Mouse (Mus musculus): ENCODE measurements at regions not wholly inside any gene's neighbourhood (a gene's known extent, or its start where the extent isn't known, plus 50 kb on each side); places are given as distances from the start of the nearest gene placed in this dataset.
A peak's percentile ranks its signal among the peaks of the same experiment; 100 is the strongest.
"Not testable (repeated sequence)": the region's sequence is repeated elsewhere in the genome, so short reads cannot be mapped to it uniquely, and the experiment has no call there.

DNA sequence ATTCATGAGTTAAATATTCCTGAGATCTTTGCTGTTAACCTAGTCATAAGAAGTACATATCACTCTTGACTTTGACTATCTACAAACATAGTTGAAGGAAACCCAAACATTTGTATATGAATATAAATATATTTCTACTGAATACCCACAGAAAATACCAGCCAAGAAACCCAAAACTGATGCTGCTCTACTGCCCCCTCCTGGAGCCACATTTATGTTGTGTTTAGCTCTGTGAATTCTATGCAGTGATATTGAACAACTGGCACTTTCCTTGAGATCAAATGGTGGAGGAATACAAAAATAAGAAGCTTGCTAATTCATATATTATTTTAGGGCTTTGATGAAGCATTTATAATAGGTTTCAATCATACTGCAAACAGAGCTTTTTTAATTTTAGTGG lies 89.7 kb upstream of the Mageb16 start:
- DNase-seq = peak; percentile 1

DNA sequence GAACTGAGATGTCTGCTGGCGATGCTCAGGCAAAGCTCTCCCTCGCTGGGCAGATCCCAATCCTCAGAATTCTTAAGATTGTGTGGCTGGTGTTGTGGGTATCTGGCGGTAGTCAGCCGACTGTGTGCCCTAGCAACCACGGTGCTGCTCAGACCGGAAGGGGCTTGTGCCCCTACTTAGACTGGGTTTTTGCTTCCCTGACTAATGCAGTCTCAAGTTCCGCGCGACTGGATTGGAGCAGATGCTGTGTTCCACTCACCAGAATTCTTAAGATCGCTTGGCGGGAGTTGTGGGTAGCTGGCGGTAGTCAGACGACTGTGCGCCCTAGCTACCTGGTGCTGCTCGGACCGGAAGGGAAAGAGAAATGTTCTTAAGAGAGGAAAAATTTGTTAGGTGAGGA lies 87.4 kb upstream of the Mageb16 start:
- not testable (repeated sequence) for DNase-seq
